Mouse (Mus musculus) heart, postnatal 0 days (tissue): Measurements from ENCODE around the gene Dach1.

Experiments
- CTCF ChIP-seq: IDR thresholded peaks from 2 replicates; pipeline ENCODE4 v1.5.1; 2016; ENCODE audit warnings: antibody characterized with exemption, control low read depth, low read depth
- EP300 ChIP-seq: IDR thresholded peaks from 2 replicates; pipeline ENCODE4 v1.6.1; 2016; ENCODE audit warnings: antibody characterized with exemption, low read depth

DNA sequence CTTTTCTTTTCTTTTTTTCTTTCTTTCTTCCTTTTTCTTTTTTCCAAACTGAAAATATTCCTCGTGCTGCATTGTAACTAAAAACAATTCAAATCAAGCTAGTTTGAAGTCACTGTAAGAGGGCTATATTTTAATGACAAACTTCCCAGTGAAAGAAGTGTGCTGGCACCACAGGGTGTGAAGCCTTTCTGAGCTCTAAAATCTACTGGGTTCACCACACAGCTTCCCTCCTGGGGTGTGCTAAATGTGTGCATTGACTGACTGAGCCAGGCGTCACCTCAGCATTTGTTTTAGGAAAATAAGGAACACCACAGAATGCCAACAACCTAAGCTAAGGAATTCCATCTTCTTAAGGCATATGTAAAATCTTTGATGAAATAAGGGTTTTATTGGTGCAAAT is 224.1 kb downstream of the Dach1 start:
- TF ChIP-seq CTCF (no peak), EP300 (no peak)
